In the genomic region with DNA sequence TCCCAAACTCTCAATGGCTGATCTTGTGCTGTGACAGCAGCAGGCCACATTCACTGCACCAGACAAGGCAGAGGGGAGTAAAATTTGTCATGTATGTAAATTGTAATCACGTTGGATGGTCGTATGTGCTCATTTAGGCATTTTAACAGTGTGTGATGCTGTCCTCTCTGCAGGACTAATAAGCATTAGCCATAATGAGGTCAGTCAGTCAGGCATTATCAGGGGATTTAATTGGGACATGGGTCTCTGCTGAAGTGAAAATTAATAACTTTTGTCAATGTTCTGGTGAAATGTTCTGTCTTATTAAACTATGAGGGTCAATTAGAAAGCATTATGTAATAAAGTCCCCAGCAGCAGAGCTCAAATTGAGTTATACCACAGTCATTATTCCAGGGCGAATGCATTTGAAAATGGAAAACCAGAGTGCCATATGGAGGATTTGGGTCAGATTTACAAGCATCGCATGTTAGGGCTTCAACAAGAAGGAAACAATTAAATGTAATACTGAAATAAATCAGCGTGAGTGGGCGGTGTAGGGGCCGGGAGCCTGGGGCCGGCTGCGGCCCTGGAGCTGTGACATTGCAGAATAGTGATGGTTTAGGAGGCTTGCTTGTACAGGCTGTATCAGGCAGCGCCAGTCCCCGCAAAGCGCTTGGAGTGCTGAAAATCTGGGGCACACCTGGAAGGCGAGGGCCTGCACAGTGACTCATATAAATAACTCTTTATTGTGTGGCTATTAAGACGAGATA, we compare ENCODE assay signal across 11 mouse cellular contexts.
DNase-seq lines count a peak whose midpoint lies in the region; ATAC-seq lines count a peak whose summit lies in the region.
"Had no signal": no experiment of that assay in that cellular context is flagged by ENCODE, and none has a peak within 500 bp of the region (broad histone marks: within the 10 kb centered on the region; RNA-seq: fewer than 3 reads in every experiment).

No protein-coding gene starts in this region.

- no peaks in the 10 kb centered on the region for H3K4me1 ChIP-seq in forebrain, embryonic 14.5 days (ENCODE audit: control insufficient read depth, insufficient read depth, low read length)
- peaks cover 3% of the 10 kb centered on the region for H3K4me1 ChIP-seq in midbrain, embryonic 12.5 days

- H3K36me3 ChIP-seq in forebrain, embryonic 14.5 days (ENCODE audit: control insufficient read depth, insufficient read depth, low read length) = no peaks in the 10 kb centered on the region
- H3K36me3 ChIP-seq in midbrain, embryonic 12.5 days = no peaks in the 10 kb centered on the region
- H3K36me3 ChIP-seq: embryonic facial prominence, embryonic 13.5 days had no signal

- H3K9ac ChIP-seq in forebrain, embryonic 14.5 days (ENCODE audit: low read length) = no peak overlapping the region
- H3K9ac ChIP-seq in midbrain, embryonic 12.5 days (replicated peaks) = no peak overlapping the region
- H3K9ac ChIP-seq: embryonic facial prominence, embryonic 13.5 days had no signal

- no peak overlapping the region for H3K27ac ChIP-seq in forebrain, embryonic 14.5 days (ENCODE audit: low read depth, low read length)
- H3K27ac ChIP-seq in midbrain, embryonic 12.5 days (replicated peaks) = no peak overlapping the region
- H3K27ac ChIP-seq: embryonic facial prominence, embryonic 13.5 days; stomach, postnatal 0 days had no signal

- no peaks in the 10 kb centered on the region for H3K9me3 ChIP-seq in forebrain, embryonic 14.5 days (replicated peaks; ENCODE audit: control insufficient read depth, low read length)
- no peaks in the 10 kb centered on the region for H3K9me3 ChIP-seq in midbrain, embryonic 12.5 days

- H3K27me3 ChIP-seq in forebrain, embryonic 14.5 days (replicated peaks; ENCODE audit: control insufficient read depth, insufficient read depth, low read length) = no peaks in the 10 kb centered on the region
- H3K27me3 ChIP-seq in midbrain, embryonic 12.5 days = no peaks in the 10 kb centered on the region

- no peak overlapping the region for H3K4me3 ChIP-seq in forebrain, embryonic 14.5 days (ENCODE audit: low read depth, low read length)
- H3K4me3 ChIP-seq in midbrain, embryonic 12.5 days = no peak overlapping the region
- H3K4me3 ChIP-seq: embryonic facial prominence, embryonic 13.5 days had no signal

- DNase-seq in embryo, embryonic 11 days = peak; percentile 57
- no peak for DNase-seq in embryo, embryonic 10 days (ENCODE audit: low spot score)
- DNase-seq in brain, adult 2 months (ENCODE audit: low read depth, low spot score) = peak; percentile 29
- DNase-seq in forebrain, embryonic 14.5 days (ENCODE audit: low spot score) = peak; percentile 35
- no peak for DNase-seq in lung, adult 18-20 months
- no peak for DNase-seq in spleen, postnatal 14 days (ENCODE audit: low spot score in 2 of 2)

- peak; percentile 72 for ATAC-seq in forebrain, embryonic 14.5 days
- ATAC-seq in midbrain, embryonic 12.5 days (ENCODE audit: low FRiP score, low read depth) = peak; percentile 65; the same call in 1 of the 2 replicates
- no peak for ATAC-seq in erythroblast, adult 5-6 weeks (replicated peaks; ENCODE audit: low FRiP score, poor library complexity, severe bottlenecking)

- no peak overlapping the region for H3K4me2 ChIP-seq in forebrain, embryonic 14.5 days (ENCODE audit: low read length)
- H3K4me2 ChIP-seq in midbrain, embryonic 12.5 days (replicated peaks) = no peak overlapping the region
- H3K4me2 ChIP-seq: embryonic facial prominence, embryonic 13.5 days; heart, embryonic 11.5 days had no signal

- 42% methylated on average over 14 of the region's 14 CpGs for WGBS in forebrain, embryonic 14.5 days
- WGBS in midbrain, embryonic 12.5 days = 77% methylated on average over 14 of the region's 14 CpGs

Comparison
In these comparisons a context has a peak if more than half of its experiments do, and no peak if none do; other contexts are left out.
1. DNase-seq: peak in embryo, embryonic 11 days (single experiment), brain, adult 2 months (single experiment) and forebrain, embryonic 14.5 days (single experiment); none in embryo, embryonic 10 days (single experiment), lung, adult 18-20 months (0 of 2) and spleen, postnatal 14 days (0 of 2).